Mouse (Mus musculus): ENCODE measurements at regions not wholly inside any gene's neighbourhood (a gene's known extent, or its start where the extent isn't known, plus 50 kb on each side); places are given as distances from the start of the nearest gene placed in this dataset.
A peak's percentile ranks its signal among the peaks of the same experiment; 100 is the strongest.
"Not testable (repeated sequence)": the region's sequence is repeated elsewhere in the genome, so short reads cannot be mapped to it uniquely, and the experiment has no call there.

DNA sequence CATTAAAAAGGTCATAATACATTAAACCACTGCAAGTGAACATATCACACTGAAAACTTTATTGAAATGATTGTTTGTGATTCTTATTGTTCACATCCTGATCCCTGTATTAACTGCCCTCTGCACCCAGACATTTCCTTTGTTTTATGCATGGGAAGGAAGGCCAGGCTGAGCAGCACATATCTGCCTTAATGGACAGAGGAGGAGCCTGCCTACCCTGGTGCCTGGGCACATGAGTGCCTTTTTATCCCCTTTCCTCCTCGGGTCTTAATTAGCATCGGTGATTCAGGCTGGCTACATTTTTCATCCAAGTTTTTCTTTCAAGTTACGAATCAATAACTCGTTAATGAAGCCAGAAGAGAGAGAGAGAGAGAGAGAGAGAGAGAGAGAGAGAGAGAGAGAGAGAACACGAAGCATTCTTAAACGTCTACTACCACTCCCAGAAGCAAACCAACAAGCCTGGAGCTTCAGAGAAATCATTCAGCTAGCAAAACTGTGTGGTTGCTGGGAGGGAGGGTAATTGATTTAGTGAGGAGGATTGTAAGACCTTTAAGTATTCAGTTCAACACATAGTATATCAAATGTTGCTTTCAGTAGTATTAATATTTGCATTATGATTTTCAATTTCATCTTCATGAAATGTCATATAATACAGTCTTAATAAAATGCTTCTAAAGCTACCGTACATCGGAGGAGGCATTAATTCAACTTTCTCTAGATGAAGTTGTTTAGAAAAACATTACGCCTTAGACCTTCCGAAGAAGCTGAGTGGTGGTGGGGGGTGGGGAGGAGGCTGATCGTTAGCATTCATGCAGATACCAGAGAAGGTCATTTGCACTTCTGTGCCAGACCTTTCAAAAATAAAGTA is 581.6 kb upstream of the Gje1 start:
- TF ChIP-seq EP300 (IDR thresholded peaks at IDR 0.05; ENCODE audit: low read depth) (no peak), CTCF (IDR thresholded peaks at IDR 0.05; ENCODE audit: low read depth) (no peak)
- peak overlapping the region; percentile 49; the same call in 1 of the 2 replicates for H3K4me2 ChIP-seq (ENCODE audit: low read depth, low read length)

DNA sequence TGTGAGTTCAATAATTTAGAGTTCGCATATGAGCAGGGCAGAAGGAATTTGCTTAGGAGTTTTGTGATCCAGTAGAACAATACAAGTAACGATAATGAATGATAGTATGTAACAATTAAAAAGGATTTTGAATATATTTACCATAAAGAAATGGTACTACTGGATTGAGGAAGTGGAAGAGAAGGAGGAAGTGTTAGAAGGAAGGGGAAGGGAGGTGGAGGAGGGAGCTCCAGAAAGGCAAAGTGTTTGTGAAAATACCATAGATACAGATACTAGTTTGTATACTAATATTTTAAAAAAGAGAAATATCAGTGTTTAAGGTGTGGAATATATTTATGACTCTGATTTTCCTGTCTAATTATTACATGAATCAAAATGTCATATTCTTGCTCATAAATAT is 579.2 kb upstream of the Gje1 start:
- Histone ChIP-seq H3K27me3 (ENCODE audit: control insufficient read depth, insufficient read depth, low read length) (no peaks in the 10 kb centered on the region), H3K4me1 (ENCODE audit: control insufficient read depth, insufficient read depth) (no peaks in the 10 kb centered on the region), H3K9me3 (replicated peaks; ENCODE audit: control insufficient read depth, low read length) (no peaks in the 10 kb centered on the region), H3K4me2 (ENCODE audit: low read depth, low read length) (no peak overlapping the region), H3K4me3 (ENCODE audit: low read depth, low read length) (no peak overlapping the region), H3K36me3 (replicated peaks; ENCODE audit: control insufficient read depth, insufficient read depth, low read length) (no peaks in the 10 kb centered on the region), H3K9ac (replicated peaks; ENCODE audit: low read depth, low read length) (no peak overlapping the region), H3K27ac (ENCODE audit: low read depth) (no peak overlapping the region)
- TF ChIP-seq EP300 (IDR thresholded peaks at IDR 0.05; ENCODE audit: low read depth) (no peak), CTCF (IDR thresholded peaks at IDR 0.05; ENCODE audit: low read depth) (no peak)
- 81% methylated on average over 2 of the region's 2 CpGs for WGBS
- ATAC-seq (ENCODE audit: insufficient read depth, low read depth): no peak
- DNase-seq (ENCODE audit: low spot score): no peak

More for the DNA sequence above, 581.6 kb upstream of the Gje1 start:
- no peaks in the 10 kb centered on the region for H3K27me3 ChIP-seq (ENCODE audit: control insufficient read depth, insufficient read depth, low read length)
- no peaks in the 10 kb centered on the region for H3K4me1 ChIP-seq (ENCODE audit: control insufficient read depth, insufficient read depth)
- H3K4me3 ChIP-seq (ENCODE audit: low read depth, low read length): no peak overlapping the region
- H3K27ac ChIP-seq (ENCODE audit: low read depth): no peak overlapping the region
- no peaks in the 10 kb centered on the region for H3K36me3 ChIP-seq (replicated peaks; ENCODE audit: control insufficient read depth, insufficient read depth, low read length)
- no peaks in the 10 kb centered on the region for H3K9me3 ChIP-seq (replicated peaks; ENCODE audit: control insufficient read depth, low read length)
- DNase-seq (ENCODE audit: low spot score): no peak
- H3K9ac ChIP-seq (replicated peaks; ENCODE audit: low read depth, low read length): 0 out of 2 replicates have a peak overlapping the region, but pooled peaks have one; percentile 21
- ATAC-seq (ENCODE audit: insufficient read depth, low read depth): no peak
- 45% methylated on average over 11 of the region's 11 CpGs for WGBS

GRCm38 (mm10) chr10:15294125-15294524 is 576.1 kb upstream of the Gje1 start:
- Histone ChIP-seq H3K27me3 (ENCODE audit: control insufficient read depth, insufficient read depth, low read length) (no peaks in the 10 kb centered on the region), H3K4me2 (ENCODE audit: low read depth, low read length) (no peak overlapping the region), H3K4me1 (ENCODE audit: control insufficient read depth, insufficient read depth) (no peaks in the 10 kb centered on the region), H3K4me3 (ENCODE audit: low read depth, low read length) (no peak overlapping the region), H3K9me3 (replicated peaks; ENCODE audit: control insufficient read depth, low read length) (no peaks in the 10 kb centered on the region), H3K36me3 (replicated peaks; ENCODE audit: control insufficient read depth, insufficient read depth, low read length) (no peaks in the 10 kb centered on the region), H3K27ac (ENCODE audit: low read depth) (no peak overlapping the region), H3K9ac (replicated peaks; ENCODE audit: low read depth, low read length) (no peak overlapping the region)
- TF ChIP-seq CTCF (IDR thresholded peaks at IDR 0.05; ENCODE audit: low read depth): no peak
- TF ChIP-seq EP300 (IDR thresholded peaks at IDR 0.05; ENCODE audit: low read depth): no peak
- DNase-seq (ENCODE audit: low spot score): no peak
- WGBS: 64% methylated on average over 1 of the region's 1 CpGs
- ATAC-seq (ENCODE audit: insufficient read depth, low read depth): no peak

- H3K36me3 ChIP-seq (replicated peaks; ENCODE audit: control insufficient read depth, insufficient read depth, low read length); H3K9me3 ChIP-seq (replicated peaks; ENCODE audit: control insufficient read depth, low read length); H3K4me3 ChIP-seq (ENCODE audit: low read depth, low read length); H3K27ac ChIP-seq (ENCODE audit: low read depth); H3K9ac ChIP-seq (replicated peaks; ENCODE audit: low read depth, low read length); H3K4me1 ChIP-seq (ENCODE audit: control insufficient read depth, insufficient read depth); DNase-seq (ENCODE audit: low spot score); ATAC-seq (ENCODE audit: insufficient read depth, low read depth); H3K4me2 ChIP-seq (ENCODE audit: low read depth, low read length); H3K27me3 ChIP-seq (ENCODE audit: control insufficient read depth, insufficient read depth, low read length): not testable (repeated sequence)
- WGBS: 77% methylated on average over 1 of the region's 1 CpGs
Measured at GRCm38 (mm10) chr10:15263337-15263736, 545.3 kb upstream of the Gje1 start.

DNA sequence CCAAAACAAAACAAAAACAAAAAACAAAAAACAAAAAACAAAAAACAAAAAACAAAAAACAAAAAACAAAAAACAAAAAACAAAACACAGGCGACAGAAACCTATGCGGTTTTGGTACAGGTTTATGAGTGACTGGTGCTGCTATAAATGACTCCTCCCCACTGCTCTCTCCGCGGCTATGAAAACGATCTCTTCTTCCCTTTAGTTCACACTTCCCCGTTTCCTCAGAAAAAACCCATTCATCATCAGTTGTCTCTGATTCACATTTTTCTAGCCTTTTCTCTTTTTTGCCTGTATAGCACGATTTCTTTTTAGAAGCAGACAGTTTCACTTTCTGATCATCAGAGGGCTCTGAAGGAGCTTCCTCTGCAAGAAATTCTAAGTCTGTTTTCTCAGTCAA is 544.3 kb upstream of the Gje1 start:
- H3K9me3 ChIP-seq (replicated peaks; ENCODE audit: control insufficient read depth, low read length); H3K36me3 ChIP-seq (replicated peaks; ENCODE audit: control insufficient read depth, insufficient read depth, low read length); DNase-seq (ENCODE audit: low spot score); H3K27ac ChIP-seq (ENCODE audit: low read depth); H3K4me1 ChIP-seq (ENCODE audit: control insufficient read depth, insufficient read depth); H3K4me2 ChIP-seq (ENCODE audit: low read depth, low read length); H3K4me3 ChIP-seq (ENCODE audit: low read depth, low read length); ATAC-seq (ENCODE audit: insufficient read depth, low read depth); H3K27me3 ChIP-seq (ENCODE audit: control insufficient read depth, insufficient read depth, low read length); H3K9ac ChIP-seq (replicated peaks; ENCODE audit: low read depth, low read length): not testable (repeated sequence)
- 78% methylated on average over 7 of the region's 7 CpGs for WGBS
